Mouse (Mus musculus) embryonic fibroblast, embryonic 13.5 days (primary cell): ENCODE data around the gene Zfp281. TPM values are rescaled to one million over a fixed set of nuclear protein-coding genes. Genes with fewer than 3 reads are reported as not detected.

ENCODE experiments used
- H3K27ac ChIP-seq: 2 replicates; pipeline ENCODE4 v1.5.1; 2012; ENCODE audit warnings: low read length, control low read depth, inconsistent platforms; ENCODE audit not compliant: insufficient read depth
- H3K4me1 ChIP-seq: 2 replicates; pipeline ENCODE4 v1.6.1; 2011; ENCODE audit warnings: low read length; ENCODE audit not compliant: control insufficient read depth, insufficient read depth
- H3K4me3 ChIP-seq: 2 replicates; pipeline ENCODE4 v1.5.1; 2011; ENCODE audit warnings: mild to moderate bottlenecking, control low read depth, low read length; ENCODE audit not compliant: insufficient read depth
- CTCF ChIP-seq: IDR thresholded peaks from 2 replicates; pipeline ENCODE4 v1.5.1; 2011; ENCODE audit warnings: mild to moderate bottlenecking, control low read depth, low read length, moderate library complexity, borderline replicate concordance; ENCODE audit not compliant: insufficient read depth
- POLR2A ChIP-seq: IDR thresholded peaks from 2 replicates; pipeline ENCODE4 v1.6.1; 2011; ENCODE audit warnings: low read depth, mild to moderate bottlenecking, control low read depth, low read length, moderate library complexity
- polyA plus RNA-seq: library from polyadenylated mRNA; stranded (reverse); fragments of >200 nt; gene quantifications from 2 replicates; pipeline ENCODE4 v1.2.4, GENCODE M21; 2011; ENCODE audit warnings: low read depth; ENCODE audit not compliant: missing spikeins, insufficient read length

Zfp281 gene
- polyA plus RNA-seq, 1 experiment, result 33.0 TPM

- Histone ChIP-seq H3K27ac (no peak overlapping the region), H3K4me1 (no peaks in the 10 kb centered on the region; the same call in 1 of the 2 replicates), H3K4me3 (no peak overlapping the region)
- TF ChIP-seq POLR2A (no peak), CTCF (no peak)
Measured at GRCm38 (mm10) chr1:136635644-136636043, 10.9 kb downstream of the Zfp281 start.

GRCm38 (mm10) chr1:136636946-136637345, 12.2 kb downstream of the Zfp281 start:
- TF ChIP-seq POLR2A (no peak), CTCF (no peak)
- no peak overlapping the region for H3K4me3 ChIP-seq
- H3K27ac ChIP-seq, result no peak overlapping the region
- no peaks in the 10 kb centered on the region for H3K4me1 ChIP-seq

GRCm38 (mm10) chr1:136637696-136638095, 13.0 kb downstream of the Zfp281 start:
- Histone ChIP-seq H3K27ac (no peak overlapping the region), H3K4me1 (no peaks in the 10 kb centered on the region), H3K4me3 (no peak overlapping the region)
- TF ChIP-seq CTCF (no peak), POLR2A (no peak)

DNA sequence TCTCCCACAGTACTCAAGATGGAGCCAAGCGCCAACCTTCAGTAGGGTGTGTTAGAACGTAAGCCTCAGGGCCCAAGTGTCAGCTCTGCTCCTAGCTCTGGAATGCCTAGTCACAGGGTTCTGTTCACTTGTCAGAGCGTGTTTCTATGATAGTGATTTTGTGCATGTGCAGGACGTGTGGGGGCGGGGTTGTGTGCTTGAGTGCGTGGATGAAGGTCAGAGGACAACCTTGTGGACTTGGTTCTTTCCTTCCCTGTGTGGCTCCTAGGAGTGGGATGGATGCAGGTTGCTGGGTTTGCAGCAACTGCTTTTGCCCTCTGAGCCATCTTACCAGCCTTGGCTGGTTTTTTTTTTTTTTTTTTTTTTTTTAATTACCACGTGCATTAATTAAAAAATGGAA, 13.5 kb downstream of the Zfp281 start:
- H3K4me1 ChIP-seq, result no peaks in the 10 kb centered on the region
- no peak overlapping the region for H3K27ac ChIP-seq
- no peak overlapping the region for H3K4me3 ChIP-seq
- TF ChIP-seq POLR2A (no peak), CTCF (no peak)

DNA sequence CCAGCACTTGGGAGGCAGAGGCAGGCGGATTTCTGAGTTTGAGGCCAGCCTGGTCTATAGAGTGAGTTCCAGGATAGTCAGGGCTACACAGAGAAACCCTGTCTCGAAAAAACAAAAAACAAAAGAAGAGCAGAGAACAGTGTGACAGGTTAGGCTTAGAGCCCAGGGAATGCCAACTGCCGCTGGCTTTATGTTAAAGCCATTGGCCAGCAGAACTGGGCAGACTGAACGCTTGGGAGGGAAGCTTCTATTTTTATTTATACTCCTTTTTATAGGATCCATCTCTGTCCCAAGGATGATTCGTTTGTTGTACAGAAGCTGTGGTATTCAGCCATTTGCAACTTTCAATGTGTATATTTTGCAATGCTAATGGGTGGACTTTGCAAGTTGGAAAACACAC, 14.0 kb downstream of the Zfp281 start:
- TF ChIP-seq CTCF (no peak), POLR2A (no peak)
- H3K4me1 ChIP-seq, result no peaks in the 10 kb centered on the region

DNA sequence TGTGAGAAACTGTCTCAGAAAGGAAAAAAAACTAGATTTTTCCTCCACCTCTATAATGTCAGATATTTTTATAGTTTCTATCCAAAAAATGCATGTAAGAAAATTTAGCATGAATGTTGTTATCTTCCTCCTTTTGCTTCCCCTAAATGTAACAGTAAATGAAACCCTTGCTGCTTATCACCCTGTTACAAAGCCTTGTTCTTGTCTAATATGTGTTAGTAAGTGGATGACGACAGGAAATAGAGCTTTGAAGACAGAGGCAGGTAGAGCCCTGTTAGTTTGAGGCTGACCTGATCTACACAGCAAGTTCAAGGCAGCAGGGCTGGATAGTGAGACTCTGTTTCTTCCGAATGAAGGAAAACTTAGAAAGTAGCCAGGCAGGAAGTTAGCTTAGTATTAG, 14.5 kb downstream of the Zfp281 start:
- TF ChIP-seq CTCF (no peak), POLR2A (no peak)
- H3K27ac ChIP-seq, result no peak overlapping the region
- no peaks in the 10 kb centered on the region for H3K4me1 ChIP-seq
- no peak overlapping the region for H3K4me3 ChIP-seq

More for the DNA sequence above, 14.0 kb downstream of the Zfp281 start:
- no peak overlapping the region for H3K27ac ChIP-seq
- H3K4me3 ChIP-seq, result no peak overlapping the region

DNA sequence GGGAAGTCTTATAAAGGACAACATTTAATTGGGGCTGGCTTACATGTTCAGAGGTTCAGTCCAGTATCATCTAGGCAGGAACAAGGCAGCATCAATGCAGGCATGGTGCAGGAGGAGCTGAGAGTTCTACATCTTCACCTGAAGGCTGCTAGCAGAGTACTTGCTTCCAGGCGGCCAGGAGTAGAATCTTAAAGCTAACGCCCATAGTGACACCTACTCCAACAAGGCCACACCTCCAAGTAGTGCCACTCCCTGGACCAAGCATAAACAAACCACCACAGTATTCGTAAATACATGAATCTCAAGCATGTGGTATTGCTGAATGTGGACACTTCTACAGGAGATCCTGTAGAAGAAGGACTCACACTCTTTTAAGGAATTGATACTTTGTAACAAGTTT, 18.0 kb downstream of the Zfp281 start:
- TF ChIP-seq POLR2A (no peak), CTCF (no peak)

DNA sequence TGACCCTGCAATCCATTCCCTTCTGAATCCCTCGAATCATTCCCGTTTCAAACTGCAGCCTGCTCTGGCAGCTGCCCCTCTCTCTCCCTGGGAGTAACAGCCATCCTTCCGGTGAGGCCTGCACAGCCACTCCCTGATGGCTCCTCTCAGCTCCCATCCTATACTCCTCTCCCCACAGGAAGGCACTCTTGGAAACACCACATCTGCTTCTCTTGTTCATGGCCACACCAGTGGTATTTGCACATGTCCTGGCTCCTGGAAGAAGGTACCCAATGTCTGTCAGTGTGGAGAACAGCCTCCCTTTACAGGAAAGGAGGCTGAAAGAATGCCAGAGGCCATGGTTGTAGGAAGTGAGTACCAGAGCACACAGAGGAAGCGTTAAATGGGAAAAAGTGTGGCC, 19.8 kb downstream of the Zfp281 start:
- Histone ChIP-seq H3K4me3 (no peak overlapping the region), H3K4me1 (no peaks in the 10 kb centered on the region), H3K27ac (no peak overlapping the region)
- TF ChIP-seq CTCF, result no peak
- no peak for TF ChIP-seq POLR2A

More for the DNA sequence above, 18.0 kb downstream of the Zfp281 start:
- H3K27ac ChIP-seq, result no peak overlapping the region
- no peaks in the 10 kb centered on the region for H3K4me1 ChIP-seq
- no peak overlapping the region for H3K4me3 ChIP-seq

GRCm38 (mm10) chr1:136645849-136646625, 21.3 kb downstream of the Zfp281 start:
- TF ChIP-seq CTCF, result no peak
- TF ChIP-seq POLR2A, result no peak
- Histone ChIP-seq H3K27ac (no peak overlapping the region), H3K4me1 (no peaks in the 10 kb centered on the region), H3K4me3 (no peak overlapping the region)

DNA sequence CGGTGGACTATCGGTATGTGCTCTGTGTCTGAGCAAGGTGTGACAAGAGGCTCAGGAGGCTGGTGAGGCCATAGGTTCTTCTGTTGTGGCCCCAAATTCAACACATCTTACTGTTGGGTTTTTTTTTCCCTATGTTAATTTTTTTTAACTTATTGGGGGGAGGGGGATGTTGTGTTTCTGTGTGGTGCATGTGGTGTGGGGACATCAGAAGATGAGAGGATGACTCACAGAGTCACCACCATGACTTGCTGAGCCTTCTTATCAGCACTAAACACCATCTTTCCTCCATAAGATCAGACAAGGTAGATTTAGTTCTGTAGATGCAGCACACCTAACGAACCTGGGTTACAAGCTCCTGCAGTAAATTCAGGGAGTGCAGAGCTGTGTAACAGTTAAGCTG, 27.4 kb downstream of the Zfp281 start:
- H3K27ac ChIP-seq, result peak overlapping the region; percentile 75; the same call in 1 of the 2 replicates
- no peak overlapping the region for H3K4me3 ChIP-seq
- H3K4me1 ChIP-seq, result peaks cover 5% of the 10 kb centered on the region
- TF ChIP-seq CTCF, result no peak
- no peak for TF ChIP-seq POLR2A

- peaks cover 6% of the 10 kb centered on the region for H3K4me1 ChIP-seq
- no peak for TF ChIP-seq CTCF
- no peak for TF ChIP-seq POLR2A
- no peak overlapping the region for H3K27ac ChIP-seq
- no peak overlapping the region for H3K4me3 ChIP-seq
Measured at GRCm38 (mm10) chr1:136653526-136653925, 28.8 kb downstream of the Zfp281 start.

DNA sequence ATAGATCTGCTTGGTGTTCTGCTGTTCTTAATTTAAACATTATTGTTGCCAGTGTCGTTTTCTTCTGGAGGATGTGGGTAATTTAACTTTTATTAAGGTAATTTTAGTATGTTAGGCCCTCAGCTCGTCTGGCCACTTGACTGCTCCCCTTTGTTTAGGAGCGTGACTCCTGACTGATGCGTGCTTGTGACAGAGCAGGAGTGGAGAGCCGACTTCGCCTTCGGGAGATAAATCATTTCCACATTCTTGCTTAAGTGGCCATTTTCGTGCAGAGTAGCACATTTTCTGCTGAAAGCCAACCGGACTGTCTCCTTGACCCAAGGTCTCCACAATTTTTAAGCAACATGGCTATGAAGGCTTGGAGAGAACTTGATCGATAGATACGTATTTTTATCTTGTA, 29.7 kb downstream of the Zfp281 start:
- peaks cover 6% of the 10 kb centered on the region for H3K4me1 ChIP-seq
- TF ChIP-seq POLR2A (no peak), CTCF (no peak)
- no peak overlapping the region for H3K27ac ChIP-seq
- H3K4me3 ChIP-seq, result no peak overlapping the region
